Mouse (Mus musculus): ENCODE data around the gene Fbxo30. TPM values are rescaled to one million over a fixed set of nuclear protein-coding genes. Genes with fewer than 3 reads are reported as not detected.
A peak's percentile ranks its signal among the peaks of the same experiment; 100 is the strongest.
"Not testable (repeated sequence)": the region's sequence is repeated elsewhere in the genome, so short reads cannot be mapped to it uniquely, and the experiment has no call there.

Fbxo30 gene
- polyA plus RNA-seq, 1 experiment from 2014 or later: 59.4 TPM

DNA sequence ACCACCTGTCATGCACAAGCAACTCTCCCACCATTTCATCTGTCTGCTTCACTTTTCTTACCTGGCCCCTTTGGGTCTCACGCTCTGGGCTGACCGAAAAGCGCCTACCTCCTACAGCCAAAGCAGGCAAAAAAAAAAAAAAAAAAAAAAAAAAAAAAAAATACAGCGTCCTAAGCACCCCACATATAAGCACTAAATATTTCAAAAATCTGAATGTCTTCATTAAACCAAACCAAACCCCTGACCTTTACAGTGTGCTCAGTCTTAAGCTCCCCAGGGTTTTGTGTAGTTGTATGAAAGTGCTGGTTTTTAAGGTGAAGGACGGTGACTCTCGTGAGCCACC lies 924 bp upstream of the Fbxo30 start:
- 7% methylated on average over 6 of the region's 6 CpGs for WGBS (ENCODE audit: insufficient replicate concordance)
- no peak for ATAC-seq (ENCODE audit: insufficient read depth)
- peak overlapping the region; percentile 99 for H3K4me2 ChIP-seq
- no peaks in the 10 kb centered on the region for H3K27me3 ChIP-seq
- H3K9me3 ChIP-seq (replicated peaks): no peaks in the 10 kb centered on the region
- H3K27ac ChIP-seq (replicated peaks): peak overlapping the region; percentile 98
- peak overlapping the region; percentile 97 for H3K4me3 ChIP-seq (replicated peaks)
- peak overlapping the region; percentile 99 for H3K9ac ChIP-seq
- H3K4me1 ChIP-seq (replicated peaks): peaks cover 26% of the 10 kb centered on the region
- no peaks in the 10 kb centered on the region; the same call in 1 of the 2 replicates for H3K36me3 ChIP-seq (replicated peaks)

DNA sequence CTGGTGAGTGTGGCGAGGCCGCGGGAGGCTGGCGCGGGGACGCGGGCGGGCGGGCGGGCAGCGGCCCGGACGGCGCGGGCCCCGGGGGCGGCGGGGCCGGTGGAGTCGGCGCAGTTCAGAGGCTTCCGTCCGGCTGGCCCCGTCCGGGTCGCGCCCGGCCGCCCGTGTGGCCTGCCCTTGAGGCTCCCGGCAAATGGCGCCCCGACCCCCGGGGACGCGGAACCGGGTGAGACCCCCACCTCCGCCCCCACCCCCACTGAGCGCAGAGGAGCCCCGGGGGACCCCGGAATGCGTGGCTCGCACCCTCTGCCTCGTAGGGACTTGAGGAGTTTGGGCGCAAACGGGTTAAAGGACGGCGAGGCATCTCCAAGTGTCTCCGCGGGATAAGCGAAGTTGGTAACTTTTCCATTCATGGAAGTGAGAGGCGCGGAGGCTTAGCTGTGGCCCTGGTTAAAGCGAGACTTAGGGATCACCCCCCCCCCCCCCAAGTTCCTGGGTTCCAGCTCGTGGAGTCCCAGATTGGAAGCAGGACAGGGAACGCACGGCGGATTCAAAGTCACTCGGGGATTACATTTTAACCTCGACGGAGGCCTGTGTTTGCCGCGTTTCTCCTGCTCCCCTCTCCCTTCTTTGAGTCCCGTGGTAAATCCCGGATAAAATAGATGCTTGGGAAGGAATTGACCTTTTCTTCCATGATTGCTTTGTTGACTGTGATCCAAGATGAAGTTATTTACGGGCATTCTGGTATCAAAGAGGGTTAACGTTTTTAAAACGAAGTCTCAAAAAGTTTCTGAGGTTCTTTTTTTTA lies 572 bp downstream of the Fbxo30 start:
- H3K27ac ChIP-seq (replicated peaks): peak overlapping the region; percentile 98
- no peaks in the 10 kb centered on the region for H3K27me3 ChIP-seq
- H3K9ac ChIP-seq: peak overlapping the region; percentile 99
- WGBS (ENCODE audit: insufficient replicate concordance): under 1% methylated on average over 50 of the region's 68 CpGs
- no peaks in the 10 kb centered on the region for H3K9me3 ChIP-seq (replicated peaks)
- H3K4me3 ChIP-seq (replicated peaks): peak overlapping the region; percentile 97
- ATAC-seq (ENCODE audit: insufficient read depth): peak; percentile 32
- peak overlapping the region; percentile 99 for H3K4me2 ChIP-seq
- no peaks in the 10 kb centered on the region; the same call in 1 of the 2 replicates for H3K36me3 ChIP-seq (replicated peaks)
- peaks cover 35% of the 10 kb centered on the region for H3K4me1 ChIP-seq (replicated peaks)

DNA sequence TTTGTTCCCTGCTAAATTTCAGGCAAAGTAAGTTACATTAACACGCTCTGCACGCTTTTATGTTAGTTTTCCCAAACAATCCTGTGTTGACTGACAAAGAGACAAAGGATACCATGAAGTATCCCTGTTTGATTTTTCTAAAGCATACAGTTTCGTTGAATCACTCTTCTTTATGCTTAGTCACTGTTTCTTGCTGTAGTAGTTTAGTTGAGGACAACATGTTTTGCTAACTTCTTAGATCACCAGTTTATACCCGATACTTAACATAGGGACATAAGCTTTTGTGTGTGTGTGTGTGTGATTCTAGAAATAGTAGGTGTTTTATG lies 1.1 kb downstream of the Fbxo30 start:
- H3K36me3 ChIP-seq (replicated peaks): no peaks in the 10 kb centered on the region; the same call in 1 of the 2 replicates
- peak overlapping the region; percentile 97 for H3K4me3 ChIP-seq (replicated peaks)
- H3K27me3 ChIP-seq: no peaks in the 10 kb centered on the region
- peak overlapping the region; percentile 99 for H3K4me2 ChIP-seq
- under 1% methylated on average over 4 of the region's 4 CpGs for WGBS (ENCODE audit: insufficient replicate concordance)
- H3K9me3 ChIP-seq (replicated peaks): no peaks in the 10 kb centered on the region
- peaks cover 37% of the 10 kb centered on the region for H3K4me1 ChIP-seq (replicated peaks)
- peak overlapping the region; percentile 99 for H3K9ac ChIP-seq
- peak overlapping the region; percentile 98 for H3K27ac ChIP-seq (replicated peaks)
- ATAC-seq (ENCODE audit: insufficient read depth): no peak

DNA sequence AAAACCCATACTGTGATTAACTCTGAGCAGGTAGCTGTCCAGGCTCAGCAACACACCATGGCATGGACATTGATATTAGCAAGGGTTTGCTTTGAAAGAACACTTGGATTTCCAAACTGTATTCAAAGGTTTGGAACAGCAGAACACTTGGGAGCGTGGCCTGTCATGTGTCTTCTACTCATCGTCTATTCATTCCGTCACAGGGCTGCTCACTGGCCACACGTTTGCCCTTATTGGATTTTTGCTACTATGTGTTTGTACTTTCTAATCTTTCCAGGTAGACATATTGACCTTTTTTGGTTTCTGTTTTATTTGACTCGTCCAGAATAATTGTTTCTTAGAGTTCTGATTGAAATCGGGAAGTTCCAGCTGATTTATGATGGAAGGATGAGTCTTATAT lies 17.3 kb downstream of the Fbxo30 start:
- H3K9ac ChIP-seq: no peak overlapping the region
- no peak for ATAC-seq (ENCODE audit: insufficient read depth)
- WGBS (ENCODE audit: insufficient replicate concordance): 80% methylated on average over 6 of the region's 6 CpGs

DNA sequence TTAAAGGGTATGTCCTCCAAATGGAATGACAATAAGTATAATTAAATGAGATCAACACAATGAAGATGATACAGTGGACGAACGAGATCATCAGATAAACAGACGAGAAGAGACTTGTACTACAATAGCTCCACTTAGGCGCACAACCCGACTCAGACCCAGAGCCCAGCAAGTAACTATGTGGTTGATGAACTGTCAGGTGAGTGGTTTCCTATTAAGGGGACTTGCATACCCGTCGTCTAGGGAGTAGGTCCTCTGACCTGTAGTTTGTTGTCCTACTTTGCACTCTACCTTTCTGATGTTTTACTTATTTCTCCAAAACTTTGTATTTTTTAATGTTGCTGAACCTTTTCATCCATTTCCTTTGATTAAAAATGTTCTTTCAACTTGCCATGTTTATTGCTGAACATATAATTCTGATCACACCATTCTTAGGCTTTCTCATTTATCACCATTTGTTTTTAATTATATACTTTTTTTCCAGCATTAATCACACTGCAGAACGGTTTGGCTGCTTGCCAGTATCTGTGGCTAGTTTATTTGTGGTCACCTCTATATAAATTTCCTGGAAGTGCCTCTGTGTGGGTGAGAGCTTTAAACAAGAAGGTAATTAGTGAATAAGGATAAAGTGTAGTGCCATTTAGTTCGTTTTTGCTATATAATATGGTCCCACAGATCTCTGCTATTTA lies 24.4 kb downstream of the Fbxo30 start:
- peaks cover 23% of the 10 kb centered on the region for H3K36me3 ChIP-seq (replicated peaks)
- peaks cover 10% of the 10 kb centered on the region for H3K4me1 ChIP-seq (replicated peaks)
- ATAC-seq (ENCODE audit: insufficient read depth): no peak
- 71% methylated on average over 9 of the region's 9 CpGs for whole genome bisulfite sequencing (ENCODE audit: insufficient replicate concordance)
- no peak overlapping the region for H3K9ac ChIP-seq
- H3K27me3 ChIP-seq: no peaks in the 10 kb centered on the region
- no peak overlapping the region for H3K4me3 ChIP-seq (replicated peaks)
- no peak overlapping the region for H3K27ac ChIP-seq (replicated peaks)
- no peak overlapping the region for H3K4me2 ChIP-seq
- no peaks in the 10 kb centered on the region for H3K9me3 ChIP-seq (replicated peaks)

More for the DNA sequence above, 17.3 kb downstream of the Fbxo30 start:
- H3K4me2 ChIP-seq: no peak overlapping the region
- H3K27ac ChIP-seq (replicated peaks): no peak overlapping the region
- peaks cover 51% of the 10 kb centered on the region for H3K36me3 ChIP-seq (replicated peaks)
- H3K9me3 ChIP-seq (replicated peaks): no peaks in the 10 kb centered on the region
- no peak overlapping the region for H3K4me3 ChIP-seq (replicated peaks)
- no peaks in the 10 kb centered on the region for H3K4me1 ChIP-seq (replicated peaks)
- no peaks in the 10 kb centered on the region for H3K27me3 ChIP-seq

DNA sequence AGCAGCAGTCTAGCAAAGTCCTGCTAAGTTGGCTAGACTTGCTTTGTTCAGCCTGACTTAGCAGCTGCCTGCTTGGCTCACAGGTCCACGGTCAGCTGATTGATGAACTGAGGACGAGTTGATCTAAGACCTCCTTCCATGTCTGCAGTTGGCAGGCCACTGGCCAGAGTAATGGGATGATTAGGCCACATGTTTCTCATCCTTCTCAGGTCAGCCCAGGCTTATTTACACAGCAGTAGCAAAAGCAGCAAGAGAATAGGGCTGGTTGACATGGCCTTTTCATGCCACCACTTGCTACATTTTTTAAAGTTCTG lies 24.9 kb downstream of the Fbxo30 start:
- peaks cover 15% of the 10 kb centered on the region for H3K4me1 ChIP-seq (replicated peaks)
- WGBS (ENCODE audit: insufficient replicate concordance): 73% methylated on average over 2 of the region's 2 CpGs
- no peak for ATAC-seq (ENCODE audit: insufficient read depth)
- H3K36me3 ChIP-seq (replicated peaks): peaks cover 22% of the 10 kb centered on the region
- no peak overlapping the region for H3K4me3 ChIP-seq (replicated peaks)
- no peak overlapping the region for H3K9ac ChIP-seq
- no peak overlapping the region for H3K4me2 ChIP-seq
- H3K27ac ChIP-seq (replicated peaks): no peak overlapping the region
- H3K9me3 ChIP-seq (replicated peaks): no peaks in the 10 kb centered on the region
- no peaks in the 10 kb centered on the region for H3K27me3 ChIP-seq

DNA sequence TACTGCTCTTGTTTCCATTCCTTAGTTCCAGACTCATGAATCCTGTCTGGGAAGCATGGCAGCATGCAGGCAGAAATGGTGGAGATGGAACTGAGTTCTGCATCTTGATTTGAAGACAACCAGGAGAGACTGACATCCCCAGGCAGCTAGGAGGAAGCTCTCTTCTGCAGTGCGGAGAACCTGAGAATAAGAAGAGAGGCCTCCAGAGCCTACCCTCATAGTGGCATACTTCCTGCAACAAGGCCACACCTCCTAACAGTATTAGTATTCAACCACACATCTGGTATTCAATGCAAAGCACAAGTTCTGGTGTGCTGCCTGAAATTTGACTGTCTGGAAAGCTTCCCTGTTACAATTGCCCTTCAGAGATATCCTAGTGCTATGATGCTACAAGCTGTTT lies 28.7 kb downstream of the Fbxo30 start:
- 83% methylated on average over 1 of the region's 1 CpGs for WGBS (ENCODE audit: insufficient replicate concordance)
- Histone ChIP-seq H3K36me3 (replicated peaks) (peaks cover 15% of the 10 kb centered on the region), H3K27ac (replicated peaks) (no peak overlapping the region), H3K9me3 (replicated peaks) (no peaks in the 10 kb centered on the region), H3K9ac (no peak overlapping the region), H3K4me2 (no peak overlapping the region), H3K4me3 (replicated peaks) (no peak overlapping the region), H3K4me1 (replicated peaks) (peaks cover 15% of the 10 kb centered on the region), H3K27me3 (no peaks in the 10 kb centered on the region)
- no peak for ATAC-seq (ENCODE audit: insufficient read depth)

DNA sequence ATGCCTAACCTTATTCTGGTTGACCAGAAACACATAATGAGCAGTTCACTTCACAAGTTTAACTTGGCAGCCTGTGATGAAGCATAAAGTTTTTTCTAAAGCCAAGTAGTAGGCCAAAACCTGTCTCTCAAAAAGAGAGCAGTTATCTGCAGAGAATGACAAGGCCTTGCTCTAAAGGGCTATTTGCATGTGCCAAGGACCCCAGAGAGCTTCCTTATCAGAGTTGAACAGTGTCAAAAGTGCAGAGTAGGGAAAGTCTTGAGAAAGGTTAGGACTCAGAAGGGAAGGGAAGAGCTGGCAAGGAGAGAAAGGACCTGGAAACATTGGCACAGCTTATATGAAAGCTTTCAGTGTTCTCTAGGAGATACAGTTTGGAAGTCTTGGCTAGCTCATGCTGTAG lies 29.4 kb downstream of the Fbxo30 start:
- H3K4me1 ChIP-seq (replicated peaks): peaks cover 15% of the 10 kb centered on the region
- ATAC-seq (ENCODE audit: insufficient read depth): peak; percentile 64
- H3K27ac ChIP-seq (replicated peaks): no peak overlapping the region
- no peak overlapping the region for H3K4me2 ChIP-seq
- H3K27me3 ChIP-seq: no peaks in the 10 kb centered on the region
- no peak overlapping the region for H3K9ac ChIP-seq
- H3K4me3 ChIP-seq (replicated peaks): no peak overlapping the region
- H3K36me3 ChIP-seq (replicated peaks): peaks cover 11% of the 10 kb centered on the region
- no peaks in the 10 kb centered on the region for H3K9me3 ChIP-seq (replicated peaks)

DNA sequence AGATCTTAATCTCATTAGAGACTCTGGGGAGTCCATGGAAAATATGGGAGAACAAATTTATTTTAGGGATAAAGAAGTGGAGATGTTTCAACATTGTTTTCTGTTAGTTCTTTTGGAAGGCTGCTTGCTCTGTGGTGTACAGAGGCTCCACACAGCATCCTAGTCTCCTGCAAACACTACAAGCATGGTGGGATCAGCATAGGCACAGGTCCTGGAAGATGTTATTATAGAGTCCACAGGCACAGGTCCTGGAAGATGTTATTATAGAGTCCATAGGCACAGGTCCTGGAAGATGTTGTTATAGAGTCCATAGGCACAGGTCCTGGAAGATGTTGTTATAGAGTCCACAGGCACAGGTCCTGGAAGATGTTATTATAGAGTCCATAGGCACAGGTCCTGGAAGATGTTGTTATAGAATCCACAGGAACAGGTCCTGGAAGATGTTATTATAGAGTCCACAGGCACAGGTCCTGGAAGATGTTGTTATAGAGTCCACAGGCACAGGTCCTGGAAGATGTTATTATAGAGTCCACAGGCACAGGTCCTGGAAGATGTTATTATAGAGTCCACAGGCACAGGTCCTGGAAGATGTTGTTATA lies 36.8 kb downstream of the Fbxo30 start:
- H3K36me3 ChIP-seq (replicated peaks); H3K9ac ChIP-seq; H3K27me3 ChIP-seq; ATAC-seq (ENCODE audit: insufficient read depth); H3K4me2 ChIP-seq; H3K27ac ChIP-seq (replicated peaks); H3K9me3 ChIP-seq (replicated peaks); H3K4me3 ChIP-seq (replicated peaks): not testable (repeated sequence)
- peaks cover 19% of the 10 kb centered on the region for H3K4me1 ChIP-seq (replicated peaks)

DNA sequence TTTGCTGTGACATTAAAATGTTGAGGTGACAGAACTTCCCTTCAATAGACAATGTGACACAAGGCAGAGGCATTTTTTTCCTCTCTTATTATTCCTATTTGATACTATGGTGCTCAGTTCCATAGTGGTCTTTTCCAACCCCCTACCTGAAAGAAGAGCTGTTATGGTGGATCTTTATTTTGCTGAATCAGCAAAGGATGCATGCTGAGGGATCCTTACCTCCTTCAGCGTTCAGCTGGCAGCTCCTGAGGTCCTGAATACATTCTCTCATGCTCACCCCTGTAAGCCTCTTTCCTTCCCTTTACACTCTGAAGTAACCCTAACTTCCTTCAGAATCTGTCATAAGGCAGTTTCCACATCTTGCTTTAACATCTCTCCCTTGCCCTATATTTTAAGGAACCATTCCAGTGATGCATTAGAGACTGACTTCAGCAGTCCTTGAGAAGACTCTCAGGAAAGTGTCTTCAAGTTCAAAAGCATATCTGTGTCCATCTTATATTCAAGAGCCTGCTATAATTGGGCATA lies 38.4 kb downstream of the Fbxo30 start:
- no peak for ATAC-seq (ENCODE audit: insufficient read depth)
- 49% methylated on average over 1 of the region's 1 CpGs for WGBS (ENCODE audit: insufficient replicate concordance)

DNA sequence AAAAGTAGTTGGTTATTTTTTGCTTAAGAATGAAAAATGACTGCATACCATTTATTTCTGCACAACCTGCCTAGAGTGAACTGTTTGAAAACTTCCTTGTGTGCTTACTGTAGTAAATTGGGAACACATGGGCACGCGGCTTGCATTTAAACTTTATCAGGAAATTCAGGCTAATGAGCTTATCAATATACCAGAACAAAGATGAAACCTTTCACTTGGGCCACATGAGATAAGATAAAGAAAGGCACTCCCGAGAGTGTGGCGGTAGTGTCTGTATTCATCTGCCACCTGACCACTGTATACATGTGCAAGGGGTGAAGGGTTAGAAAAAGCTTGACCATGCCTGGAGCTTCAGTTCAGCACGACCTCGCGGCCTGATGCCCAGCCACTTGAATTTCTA lies 41.2 kb downstream of the Fbxo30 start:
- no peak overlapping the region for H3K4me3 ChIP-seq (replicated peaks)
- no peaks in the 10 kb centered on the region for H3K27me3 ChIP-seq
- H3K9ac ChIP-seq: no peak overlapping the region
- peak overlapping the region; percentile 33 for H3K27ac ChIP-seq (replicated peaks)
- peaks cover 39% of the 10 kb centered on the region for H3K4me1 ChIP-seq (replicated peaks)
- H3K4me2 ChIP-seq: peak overlapping the region; percentile 33
- 41% methylated on average over 7 of the region's 7 CpGs for WGBS (ENCODE audit: insufficient replicate concordance)
- no peaks in the 10 kb centered on the region for H3K36me3 ChIP-seq (replicated peaks)
- H3K9me3 ChIP-seq (replicated peaks): no peaks in the 10 kb centered on the region
- ATAC-seq (ENCODE audit: insufficient read depth): peak; percentile 36; the same call in 1 of the 2 replicates

More for the DNA sequence above, 38.4 kb downstream of the Fbxo30 start:
- H3K36me3 ChIP-seq (replicated peaks): no peaks in the 10 kb centered on the region
- no peaks in the 10 kb centered on the region for H3K9me3 ChIP-seq (replicated peaks)
- no peak overlapping the region for H3K9ac ChIP-seq
- no peak overlapping the region for H3K4me3 ChIP-seq (replicated peaks)
- no peak overlapping the region for H3K27ac ChIP-seq (replicated peaks)
- no peak overlapping the region for H3K4me2 ChIP-seq
- H3K27me3 ChIP-seq: no peaks in the 10 kb centered on the region
- peaks cover 34% of the 10 kb centered on the region for H3K4me1 ChIP-seq (replicated peaks)

Data from liver, embryonic 15.5 days (tissue).